Mouse (Mus musculus): ENCODE data around the gene Nek10. TPM values are rescaled to one million over a fixed set of nuclear protein-coding genes. Genes with fewer than 3 reads are reported as not detected.
"Not testable (repeated sequence)": the region's sequence is repeated elsewhere in the genome, so short reads cannot be mapped to it uniquely, and the experiment has no call there.

The Nek10 gene
- polyA plus RNA-seq, 1 experiment from 2014 or later = not detected

DNA sequence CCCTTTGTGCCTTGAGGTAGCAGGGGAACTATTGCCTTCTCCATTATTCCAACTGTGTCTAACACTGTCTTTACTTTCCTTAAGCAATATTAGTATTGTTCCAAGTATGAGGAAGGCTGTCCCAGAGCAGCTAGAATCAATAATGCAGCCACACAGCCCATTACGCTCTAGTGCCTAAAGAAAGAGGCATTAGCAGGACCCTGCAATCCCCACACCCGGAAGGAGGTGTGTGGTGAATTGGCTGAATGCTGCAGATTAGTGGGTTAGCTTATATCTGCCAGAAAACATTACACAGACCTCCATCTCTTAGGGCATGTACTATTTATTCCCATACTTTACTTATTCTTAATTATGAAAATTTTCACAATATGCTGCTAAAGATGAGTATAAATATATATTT lies 145.8 kb downstream of the Nek10 start:
- Histone ChIP-seq H3K27me3 (ENCODE audit: control insufficient read depth, insufficient read depth, low read length) (no peaks in the 10 kb centered on the region), H3K9me3 (replicated peaks; ENCODE audit: control insufficient read depth, low read length) (no peaks in the 10 kb centered on the region), H3K4me2 (no peak overlapping the region), H3K9ac (ENCODE audit: low read depth, low read length) (no peak overlapping the region), H3K4me1 (ENCODE audit: control insufficient read depth, insufficient read depth, low read length) (no peaks in the 10 kb centered on the region), H3K27ac (ENCODE audit: low read depth, low read length) (no peak overlapping the region), H3K36me3 (ENCODE audit: control insufficient read depth, insufficient read depth, low read length) (no peaks in the 10 kb centered on the region), H3K4me3 (ENCODE audit: low read depth, low read length) (no peak overlapping the region)
- no peak for ATAC-seq (replicated peaks; ENCODE audit: insufficient number of reproducible peaks, low FRiP score, low TSS enrichment)
- WGBS (ENCODE audit: insufficient replicate concordance) = 86% methylated on average over 2 of the region's 2 CpGs

DNA sequence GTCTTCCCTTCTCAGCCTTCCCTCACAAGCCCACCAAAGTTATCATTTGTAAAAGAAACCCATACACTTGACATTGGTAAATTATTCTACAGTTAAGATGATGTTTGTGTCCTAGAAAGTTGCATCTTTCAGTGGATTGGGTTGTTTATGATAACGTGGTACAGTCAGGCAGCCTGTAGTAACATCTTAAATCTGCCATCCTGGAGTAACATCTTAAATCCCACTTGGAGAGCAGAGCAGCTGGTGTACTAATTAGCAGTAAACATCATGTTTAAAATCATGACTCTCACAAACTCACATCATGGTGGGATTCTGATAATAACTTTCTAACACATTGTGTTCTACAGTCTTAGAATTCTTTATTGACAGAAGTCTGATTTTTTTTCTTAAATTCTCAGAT lies 148.6 kb downstream of the Nek10 start:
- Histone ChIP-seq H3K9me3 (replicated peaks; ENCODE audit: control insufficient read depth, low read length) (no peaks in the 10 kb centered on the region), H3K36me3 (ENCODE audit: control insufficient read depth, insufficient read depth, low read length) (no peaks in the 10 kb centered on the region), H3K9ac (ENCODE audit: low read depth, low read length) (no peak overlapping the region), H3K4me2 (no peak overlapping the region), H3K27ac (ENCODE audit: low read depth, low read length) (no peak overlapping the region), H3K4me3 (ENCODE audit: low read depth, low read length) (no peak overlapping the region), H3K4me1 (ENCODE audit: control insufficient read depth, insufficient read depth, low read length) (no peaks in the 10 kb centered on the region), H3K27me3 (ENCODE audit: control insufficient read depth, insufficient read depth, low read length) (no peaks in the 10 kb centered on the region)
- ATAC-seq (replicated peaks; ENCODE audit: insufficient number of reproducible peaks, low FRiP score, low TSS enrichment) = no peak
- WGBS (ENCODE audit: insufficient replicate concordance) = 70% methylated on average over 1 of the region's 1 CpGs

DNA sequence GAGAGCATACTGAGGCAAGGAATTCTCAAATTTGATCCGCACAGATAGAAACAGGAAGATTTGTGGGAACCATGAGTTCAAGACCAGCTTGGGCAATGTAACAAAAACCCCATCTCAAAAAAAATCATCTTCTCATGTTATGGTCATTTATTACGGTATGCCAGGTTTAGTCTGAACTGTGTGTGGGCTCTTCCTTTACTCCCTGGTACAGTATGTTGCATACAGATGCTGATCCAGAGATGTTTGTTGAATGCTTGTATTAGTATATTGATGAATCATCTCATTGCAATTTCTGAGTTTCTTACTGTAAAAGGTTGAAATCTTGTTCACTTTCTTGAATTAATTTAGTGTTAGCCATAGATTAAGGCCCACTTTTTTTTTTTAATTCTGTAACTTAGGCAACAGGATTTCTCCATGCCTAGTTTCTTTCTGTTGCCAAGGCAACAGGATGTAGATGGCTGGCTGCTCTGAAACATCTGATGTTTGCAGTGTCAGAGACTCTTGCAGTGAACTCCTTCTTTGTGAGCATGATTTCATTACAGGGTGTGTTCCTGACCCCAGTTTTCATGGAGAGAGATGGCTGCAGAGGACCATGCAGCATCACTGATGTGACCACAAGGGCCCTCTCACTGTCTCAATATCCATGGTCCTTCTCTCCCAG lies 156.7 kb downstream of the Nek10 start:
- no peaks in the 10 kb centered on the region for H3K4me1 ChIP-seq (ENCODE audit: control insufficient read depth, insufficient read depth, low read length)
- H3K27me3 ChIP-seq (ENCODE audit: control insufficient read depth, insufficient read depth, low read length) = no peaks in the 10 kb centered on the region
- H3K9ac ChIP-seq (ENCODE audit: low read depth, low read length) = no peak overlapping the region
- no peaks in the 10 kb centered on the region for H3K36me3 ChIP-seq (ENCODE audit: control insufficient read depth, insufficient read depth, low read length)
- no peak overlapping the region for H3K4me3 ChIP-seq (ENCODE audit: low read depth, low read length)
- H3K9me3 ChIP-seq (replicated peaks; ENCODE audit: control insufficient read depth, low read length) = no peaks in the 10 kb centered on the region
- WGBS (ENCODE audit: insufficient replicate concordance) = 88% methylated on average over 2 of the region's 2 CpGs
- no peak overlapping the region for H3K27ac ChIP-seq (ENCODE audit: low read depth, low read length)
- no peak overlapping the region for H3K4me2 ChIP-seq
- ATAC-seq (replicated peaks; ENCODE audit: insufficient number of reproducible peaks, low FRiP score, low TSS enrichment) = no peak

DNA sequence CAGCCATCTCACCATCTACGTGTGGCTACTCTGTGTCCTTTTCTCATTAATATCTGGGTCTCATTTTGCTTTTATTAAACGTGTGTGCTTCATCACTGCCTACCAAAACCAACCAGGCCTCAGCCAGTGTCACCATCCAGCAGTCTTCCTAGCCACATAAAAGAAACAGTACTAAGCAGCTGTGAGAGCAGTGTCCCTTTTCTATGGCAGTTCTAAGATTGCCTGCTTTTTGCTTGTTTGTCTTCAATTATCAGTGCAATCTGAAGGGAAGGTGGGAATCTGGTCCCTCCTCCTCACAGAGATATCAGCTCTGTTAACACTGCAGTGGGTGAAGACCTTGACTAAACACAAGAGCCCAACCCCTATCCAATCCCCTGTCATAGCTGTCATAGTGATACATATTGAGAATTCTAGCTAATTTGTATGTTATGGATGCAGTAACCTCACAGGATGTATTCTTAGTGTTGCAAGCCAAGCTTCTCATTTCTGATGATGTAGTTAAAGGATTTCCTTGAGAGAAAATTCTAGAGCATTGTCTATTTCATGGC lies 157.3 kb downstream of the Nek10 start:
- Histone ChIP-seq H3K9ac (ENCODE audit: low read depth, low read length) (no peak overlapping the region), H3K9me3 (replicated peaks; ENCODE audit: control insufficient read depth, low read length) (no peaks in the 10 kb centered on the region), H3K27me3 (ENCODE audit: control insufficient read depth, insufficient read depth, low read length) (no peaks in the 10 kb centered on the region), H3K4me3 (ENCODE audit: low read depth, low read length) (no peak overlapping the region), H3K36me3 (ENCODE audit: control insufficient read depth, insufficient read depth, low read length) (no peaks in the 10 kb centered on the region), H3K27ac (ENCODE audit: low read depth, low read length) (no peak overlapping the region), H3K4me1 (ENCODE audit: control insufficient read depth, insufficient read depth, low read length) (no peaks in the 10 kb centered on the region), H3K4me2 (no peak overlapping the region)
- ATAC-seq (replicated peaks; ENCODE audit: insufficient number of reproducible peaks, low FRiP score, low TSS enrichment) = no peak
- WGBS (ENCODE audit: insufficient replicate concordance) = 67% methylated on average over 2 of the region's 2 CpGs

DNA sequence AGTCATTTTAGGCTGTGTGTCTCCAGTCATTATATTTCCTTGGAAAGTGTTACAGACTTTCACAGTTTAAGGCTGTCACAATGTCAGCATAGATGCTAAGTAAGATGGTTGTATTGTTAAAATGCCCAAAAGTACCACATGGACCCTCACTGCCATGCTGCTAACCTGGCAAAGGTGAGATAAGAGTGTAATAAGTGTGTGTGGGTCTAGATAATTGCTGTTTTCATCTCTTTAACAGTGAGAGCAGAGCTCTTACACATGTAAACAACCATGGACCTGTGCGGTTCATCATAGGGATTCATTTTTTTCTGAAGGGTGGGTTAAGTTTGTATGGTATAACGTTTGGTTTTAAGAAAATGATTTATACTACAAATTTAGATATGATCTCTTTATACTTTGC lies 167.4 kb downstream of the Nek10 start:
- no peak for ATAC-seq (replicated peaks; ENCODE audit: insufficient number of reproducible peaks, low FRiP score, low TSS enrichment)

DNA sequence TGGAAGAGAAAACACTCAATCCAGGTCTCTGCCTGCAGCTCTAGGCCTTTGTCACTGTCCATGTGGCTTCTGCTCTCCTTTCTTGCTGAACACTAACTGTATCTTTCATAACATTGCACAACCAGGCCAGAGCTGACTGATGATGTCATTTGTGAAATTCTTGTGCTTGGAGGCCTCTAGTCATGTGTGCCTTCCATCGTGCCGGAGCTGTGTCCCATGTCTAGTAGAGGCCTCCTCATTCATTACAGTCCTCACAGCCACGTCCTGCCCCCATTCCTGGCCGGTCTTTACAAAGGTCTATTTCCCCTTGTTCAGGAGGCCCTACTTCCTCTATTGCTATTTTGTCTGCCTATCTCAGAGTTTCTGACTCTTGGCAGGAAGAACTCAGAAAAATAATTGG lies 167.8 kb downstream of the Nek10 start:
- no peak overlapping the region for H3K9ac ChIP-seq (ENCODE audit: low read depth, low read length)
- H3K4me1 ChIP-seq (ENCODE audit: control insufficient read depth, insufficient read depth, low read length) = no peaks in the 10 kb centered on the region
- H3K4me2 ChIP-seq = no peak overlapping the region
- H3K4me3 ChIP-seq (ENCODE audit: low read depth, low read length) = no peak overlapping the region
- 33% methylated on average over 4 of the region's 4 CpGs for WGBS (ENCODE audit: insufficient replicate concordance)
- no peaks in the 10 kb centered on the region for H3K27me3 ChIP-seq (ENCODE audit: control insufficient read depth, insufficient read depth, low read length)
- no peak overlapping the region for H3K27ac ChIP-seq (ENCODE audit: low read depth, low read length)
- 0 out of 2 replicates have a peak, but pooled peaks have one; percentile 31 for ATAC-seq (replicated peaks; ENCODE audit: insufficient number of reproducible peaks, low FRiP score, low TSS enrichment)
- no peaks in the 10 kb centered on the region for H3K36me3 ChIP-seq (ENCODE audit: control insufficient read depth, insufficient read depth, low read length)
- H3K9me3 ChIP-seq (replicated peaks; ENCODE audit: control insufficient read depth, low read length) = no peaks in the 10 kb centered on the region

More for the DNA sequence above, 167.4 kb downstream of the Nek10 start:
- H3K9ac ChIP-seq (ENCODE audit: low read depth, low read length) = no peak overlapping the region
- no peaks in the 10 kb centered on the region for H3K4me1 ChIP-seq (ENCODE audit: control insufficient read depth, insufficient read depth, low read length)
- 63% methylated on average over 2 of the region's 2 CpGs for WGBS (ENCODE audit: insufficient replicate concordance)
- H3K9me3 ChIP-seq (replicated peaks; ENCODE audit: control insufficient read depth, low read length) = no peaks in the 10 kb centered on the region
- no peaks in the 10 kb centered on the region for H3K36me3 ChIP-seq (ENCODE audit: control insufficient read depth, insufficient read depth, low read length)
- H3K4me3 ChIP-seq (ENCODE audit: low read depth, low read length) = no peak overlapping the region
- no peak overlapping the region for H3K4me2 ChIP-seq
- no peak overlapping the region for H3K27ac ChIP-seq (ENCODE audit: low read depth, low read length)
- no peaks in the 10 kb centered on the region for H3K27me3 ChIP-seq (ENCODE audit: control insufficient read depth, insufficient read depth, low read length)

DNA sequence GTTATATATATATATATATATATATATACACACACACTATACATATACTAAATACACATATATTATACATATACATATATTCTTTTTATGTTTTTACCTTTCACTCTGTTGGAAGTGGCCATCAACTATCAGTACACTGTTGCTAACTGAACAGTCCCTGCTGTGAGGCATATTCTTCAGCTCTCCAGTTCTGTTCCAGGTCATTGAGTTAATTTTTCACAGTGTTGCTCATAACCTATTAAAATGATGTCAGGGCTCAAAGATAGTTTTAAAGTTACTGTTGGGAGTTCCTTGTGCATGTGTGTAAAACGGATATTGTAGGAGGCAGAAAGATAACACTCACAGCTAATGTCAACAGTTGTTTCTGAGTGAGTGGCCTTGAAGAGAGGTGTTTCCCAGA lies 170.9 kb downstream of the Nek10 start:
- ATAC-seq (replicated peaks; ENCODE audit: insufficient number of reproducible peaks, low FRiP score, low TSS enrichment) = no peak
- H3K9me3 ChIP-seq (replicated peaks; ENCODE audit: control insufficient read depth, low read length) = no peaks in the 10 kb centered on the region
- no peak overlapping the region for H3K4me2 ChIP-seq
- no peaks in the 10 kb centered on the region for H3K36me3 ChIP-seq (ENCODE audit: control insufficient read depth, insufficient read depth, low read length)
- H3K4me1 ChIP-seq (ENCODE audit: control insufficient read depth, insufficient read depth, low read length) = no peaks in the 10 kb centered on the region
- no peak overlapping the region for H3K27ac ChIP-seq (ENCODE audit: low read depth, low read length)
- H3K4me3 ChIP-seq (ENCODE audit: low read depth, low read length) = no peak overlapping the region
- no peak overlapping the region for H3K9ac ChIP-seq (ENCODE audit: low read depth, low read length)
- WGBS (ENCODE audit: insufficient replicate concordance) = 28% methylated on average over 1 of the region's 1 CpGs
- H3K27me3 ChIP-seq (ENCODE audit: control insufficient read depth, insufficient read depth, low read length) = no peaks in the 10 kb centered on the region

DNA sequence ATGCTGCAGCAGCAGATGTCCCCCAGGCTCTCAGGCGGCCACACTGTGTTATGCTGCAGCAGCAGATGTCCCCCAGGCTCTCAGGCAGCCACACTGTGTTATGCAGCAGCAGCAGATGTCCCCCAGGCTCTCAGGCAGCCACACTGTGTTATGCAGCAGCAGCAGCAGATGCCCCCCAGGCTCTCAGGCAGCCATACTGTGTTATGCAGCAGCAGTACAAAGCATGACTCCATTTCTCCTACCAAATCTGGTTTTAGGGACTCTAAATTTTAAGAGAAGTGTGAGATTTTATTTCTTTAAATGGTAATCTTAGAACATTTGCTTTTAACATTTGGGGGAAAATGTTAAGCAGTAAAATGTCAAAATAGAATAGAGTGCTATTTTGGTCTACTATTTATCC lies 180.9 kb downstream of the Nek10 start:
- not testable (repeated sequence) for H3K4me1 ChIP-seq (ENCODE audit: control insufficient read depth, insufficient read depth, low read length); ATAC-seq (replicated peaks; ENCODE audit: insufficient number of reproducible peaks, low FRiP score, low TSS enrichment); H3K9me3 ChIP-seq (replicated peaks; ENCODE audit: control insufficient read depth, low read length); H3K27ac ChIP-seq (ENCODE audit: low read depth, low read length); H3K4me3 ChIP-seq (ENCODE audit: low read depth, low read length); H3K4me2 ChIP-seq; H3K27me3 ChIP-seq (ENCODE audit: control insufficient read depth, insufficient read depth, low read length); H3K9ac ChIP-seq (ENCODE audit: low read depth, low read length); H3K36me3 ChIP-seq (ENCODE audit: control insufficient read depth, insufficient read depth, low read length)
- 30% methylated on average over 1 of the region's 1 CpGs for WGBS (ENCODE audit: insufficient replicate concordance)

All from heart, embryonic 11.5 days (tissue).